Mouse (Mus musculus) megakaryocyte, adult 5-6 weeks (primary cell): ENCODE data around the gene Slc22a21. TPM values are rescaled to one million over a fixed set of nuclear protein-coding genes. Genes with fewer than 3 reads are reported as not detected.

Source experiments
- ATAC-seq: 2 replicates; pipeline ENCODE4 v1.8.0; 2016; ENCODE audit warnings: mild to moderate bottlenecking, inconsistent platforms; ENCODE audit not compliant: poor library complexity, severe bottlenecking
- total RNA-seq, 2 experiments: library from RNA; stranded (forward) in 1 of 2; stranded (reverse) in 1 of 2; fragments of 153-499, 151-499 nt in 1 of 2; fragments of 221-1000, 200-1000 nt in 1 of 2; gene quantifications; 2 replicates each; pipeline versions ENCODE4 v1.2.3 to v1.2.4; 2015 to 2017

The Slc22a21 gene
- total RNA-seq, 2 experiments from 2014 or later, result 0.44 to 1.5 TPM

- no peak for ATAC-seq
Measured at GRCm38 (mm10) chr11:53911011-53911410, 69.1 kb downstream of the Slc22a21 start.

- ATAC-seq, result no peak
Measured at GRCm38 (mm10) chr11:53908686-53909085, 71.4 kb downstream of the Slc22a21 start.

- no peak for ATAC-seq
Measured at GRCm38 (mm10) chr11:53904534-53904925, 75.6 kb downstream of the Slc22a21 start.

- ATAC-seq, result no peak
Measured at GRCm38 (mm10) chr11:53903781-53904533, 76.2 kb downstream of the Slc22a21 start.

- ATAC-seq, result no peak
Measured at GRCm38 (mm10) chr11:53902741-53903140, 77.4 kb downstream of the Slc22a21 start.

GRCm38 (mm10) chr11:53900991-53901390 lies 79.1 kb downstream of the Slc22a21 start:
- ATAC-seq, result no peak

- ATAC-seq, result no peak
Measured at GRCm38 (mm10) chr11:53899981-53900380, 80.2 kb downstream of the Slc22a21 start.

Other genes starting within 250 kb of the Slc22a21 start
- gene Irf1, start 210.3 kb downstream of the Slc22a21 start, total RNA-seq (2015), result 37.2 and 38.5 TPM in 2 replicates
- gene Irf1, start 210.3 kb downstream of the Slc22a21 start, total RNA-seq (2017), result 78.4 and 93.1 TPM in 2 replicates
- not detected in 2 replicates for gene Gm17334, start 207.1 kb downstream of the Slc22a21 start, total RNA-seq (2015)
- gene Gm17334, start 207.1 kb downstream of the Slc22a21 start, total RNA-seq (2017), result not detected in 2 replicates
- 0.25 and 0.84 TPM in 2 replicates for gene Gm12216, start 121.1 kb downstream of the Slc22a21 start, total RNA-seq (2015)
- gene Gm12216, start 121.1 kb downstream of the Slc22a21 start, total RNA-seq (2017), result 0.70 TPM in 1 of 2 replicates, not detected in the other
- 4.7 and 5.5 TPM in 2 replicates for gene Slc22a5, start 88.7 kb downstream of the Slc22a21 start, total RNA-seq (2015)
- 4.6 and 6.6 TPM in 2 replicates for gene Slc22a5, start 88.7 kb downstream of the Slc22a21 start, total RNA-seq (2017)
- gene Slc22a4, start 47.8 kb upstream of the Slc22a21 start, total RNA-seq (2015), result 6.8 and 11.0 TPM in 2 replicates
- 8.0 and 8.5 TPM in 2 replicates for gene Slc22a4, start 47.8 kb upstream of the Slc22a21 start, total RNA-seq (2017)
- gene Pdlim4, start 88.7 kb upstream of the Slc22a21 start, total RNA-seq (2015), result 0.33 and 0.82 TPM in 2 replicates
- 0.77 and 3.9 TPM in 2 replicates for gene Pdlim4, start 88.7 kb upstream of the Slc22a21 start, total RNA-seq (2017)
- not detected in 2 replicates for gene P4ha2, start 119.8 kb upstream of the Slc22a21 start, total RNA-seq (2015)
- gene P4ha2, start 119.8 kb upstream of the Slc22a21 start, total RNA-seq (2017), result not detected in 2 replicates